Mouse (Mus musculus) heart, adult 2 months (tissue): ENCODE measurements around the gene Dio2. TPM values are rescaled to one million over a fixed set of nuclear protein-coding genes. Genes with fewer than 3 reads are reported as not detected.

Experiments used
- DNase-seq, 2 experiments: peaks; one replicate each; pipeline ENCODE4 v3.0.0; 2021
- H3K27ac ChIP-seq: fragments of 200-600 bp; 2 replicates; pipeline ENCODE4 v1.8.1; 2022
- H3K27me3 ChIP-seq: fragments of 200-500 bp; 2 replicates; pipeline ENCODE4 v1.6.1; 2012; ENCODE audit warnings: mild to moderate bottlenecking, low read length, inconsistent platforms, mixed read lengths; ENCODE audit not compliant: control insufficient read depth, insufficient read depth
- H3K36me3 ChIP-seq: fragments of 200-500 bp; 2 replicates; pipeline ENCODE4 v1.6.1; 2012; ENCODE audit warnings: low read length, inconsistent platforms; ENCODE audit not compliant: control insufficient read depth, insufficient read depth
- H3K4me1 ChIP-seq: fragments of 200-500 bp; 2 replicates; pipeline ENCODE4 v1.6.1; 2011; ENCODE audit warnings: low read length; ENCODE audit not compliant: control insufficient read depth, insufficient read depth
- H3K4me3 ChIP-seq: fragments of 200-600 bp; 2 replicates; pipeline ENCODE4 v1.8.1; 2022
- H3K79me2 ChIP-seq: fragments of 200-500 bp; replicated peaks from 2 replicates; pipeline ENCODE4 v1.6.1; 2012; ENCODE audit warnings: mild to moderate bottlenecking, inconsistent platforms, low read length, moderate library complexity, mixed read lengths; ENCODE audit not compliant: control insufficient read depth, insufficient read depth
- H3K9ac ChIP-seq: fragments of 200-500 bp; 2 replicates; pipeline ENCODE4 v1.6.1; 2012; ENCODE audit warnings: low read depth, mild to moderate bottlenecking, control low read depth, inconsistent platforms, low read length, mixed read lengths
- CTCF ChIP-seq: fragments of 200-600 bp; IDR thresholded peaks from 2 replicates; pipeline ENCODE4 v1.8.1; 2022; ENCODE audit warnings: antibody characterized with exemption, mild to moderate bottlenecking, moderate library complexity
- EP300 ChIP-seq: fragments of 200-500 bp; IDR thresholded peaks from 2 replicates; pipeline ENCODE4 v1.6.1; 2011; ENCODE audit warnings: low read depth, low read length, control low read depth; ENCODE audit not compliant: insufficient read depth
- POLR2A ChIP-seq: fragments of 200-500 bp; IDR thresholded peaks from 2 replicates; pipeline ENCODE4 v1.6.1; 2011; ENCODE audit warnings: mild to moderate bottlenecking, low read depth, low read length, control low read depth; ENCODE audit not compliant: insufficient read depth
- WGBS: fragments of 180-500 bp; shearing (Covaris S2); methylation state at CpG from one replicate; pipeline ENCODE4 v1.1.7; 2018; 5-methylcytosine and 5-hydroxymethylcytosine counted together
- intact Hi-C: fragments of 180-260 bp; cut with DNase I; formaldehyde crosslinking; loops from one replicate; pipeline ENCODE4 v1.15.1; 2025
- long read RNA-seq: library from polyadenylated mRNA; stranded (forward); transcript quantifications from one replicate; pipeline ENCODE4 v2.0.0, GENCODE M21; 2021
- polyA plus RNA-seq: library from polyadenylated mRNA; depleted of rRNA; stranded (reverse); fragments of >200 nt; gene quantifications from 2 replicates; pipeline ENCODE4 v1.2.3, GENCODE M21; 2012; rRNA removed
- total RNA-seq, 2 experiments: library from RNA; stranded (reverse); gene quantifications; 2 replicates each; pipeline ENCODE4 v1.2.3; 2021

The Dio2 gene
- total RNA-seq (1 to 10 TPM; 1.3 to 1.5 TPM), polyA plus RNA-seq (0.82 and 1.3 TPM in 2 replicates)
- long read RNA-seq, partial matches to known transcripts: 0 of 1 reads
- long read RNA-seq, other reads (novel, unspliced or antisense): 1 of 1 reads

- intact Hi-C loops: loop anchor here (10.0 kb wide), 2 partner anchors 166 to 174 kb away; no protein-coding TSS in a partner anchor
- WGBS: 13% methylated on average over 10 of the region's 10 CpGs
- TF ChIP-seq CTCF: 0 out of 2 replicates have a peak, but pooled peaks have one; percentile 4
- no peak for TF ChIP-seq EP300
- Histone ChIP-seq H3K9ac (peak within 1 kb of the TSS; percentile 31; the same call in 1 of the 2 replicates), H3K27ac (no peak within 1 kb of the TSS), H3K4me3 (peak within 1 kb of the TSS; percentile 22), H3K4me1 (peaks cover 3% of the 10 kb centered on the region), H3K36me3 (no peaks in the 10 kb centered on the region), H3K79me2 (no peaks in the 10 kb centered on the region), H3K27me3 (no peaks in the 10 kb centered on the region)
- DNase-seq: no peak
These were observed at the start of gene Dio2 for GRCm38 (mm10) chr12:90738388-90739223. Dio2 (minus strand) TSS chr12:90738438.

- Histone ChIP-seq H3K9ac (no peak overlapping the region), H3K79me2 (no peaks in the 10 kb centered on the region), H3K4me3 (no peak overlapping the region), H3K36me3 (no peaks in the 10 kb centered on the region), H3K4me1 (no peaks in the 10 kb centered on the region), H3K27ac (no peak overlapping the region), H3K27me3 (no peaks in the 10 kb centered on the region)
- 71% methylated on average over 4 of the region's 4 CpGs for WGBS
- intact Hi-C loops: no loop called here
- no peak for DNase-seq
- TF ChIP-seq CTCF (no peak), EP300 (no peak), POLR2A (no peak)
These were observed 43.2 kb upstream of the Dio2 start for GRCm38 (mm10) chr12:90781438-90781837.

GRCm38 (mm10) chr12:90744752-90745151 lies 6.5 kb upstream of the Dio2 start:
- no peak overlapping the region for H3K27ac ChIP-seq
- no peaks in the 10 kb centered on the region for H3K4me1 ChIP-seq
- TF ChIP-seq EP300 (no peak), CTCF (no peak), POLR2A (no peak)
- intact Hi-C loops: no loop called here
- no peak overlapping the region for H3K9ac ChIP-seq
- H3K36me3 ChIP-seq: no peaks in the 10 kb centered on the region
- no peak for DNase-seq
- no peaks in the 10 kb centered on the region for H3K27me3 ChIP-seq
- no peak overlapping the region for H3K4me3 ChIP-seq
- H3K79me2 ChIP-seq: no peaks in the 10 kb centered on the region

GRCm38 (mm10) chr12:90743633-90744032 lies 5.4 kb upstream of the Dio2 start:
- no peaks in the 10 kb centered on the region for H3K27me3 ChIP-seq

GRCm38 (mm10) chr12:90740468-90740867 lies 2.2 kb upstream of the Dio2 start:
- no peaks in the 10 kb centered on the region for H3K27me3 ChIP-seq
- no peak overlapping the region for H3K27ac ChIP-seq
- H3K4me3 ChIP-seq: no peak overlapping the region
- WGBS: 33% methylated on average over 2 of the region's 2 CpGs
- no peaks in the 10 kb centered on the region for H3K79me2 ChIP-seq
- peaks cover 3% of the 10 kb centered on the region for H3K4me1 ChIP-seq
- H3K9ac ChIP-seq: no peak overlapping the region
- TF ChIP-seq EP300 (no peak), CTCF (peak; percentile 82), POLR2A (no peak)
- peak; percentile 27 to 54 for DNase-seq
- intact Hi-C loops: loop anchor here (1.0 kb wide), 2 partner anchors 348 to 574 kb away; no protein-coding TSS in a partner anchor
- H3K36me3 ChIP-seq: no peaks in the 10 kb centered on the region

More at GRCm38 (mm10) chr12:90743633-90744032, 5.4 kb upstream of the Dio2 start:
- Histone ChIP-seq H3K4me3 (no peak overlapping the region), H3K27ac (no peak overlapping the region), H3K9ac (no peak overlapping the region), H3K79me2 (no peaks in the 10 kb centered on the region), H3K4me1 (no peaks in the 10 kb centered on the region), H3K36me3 (no peaks in the 10 kb centered on the region)
- 61% methylated on average over 3 of the region's 3 CpGs for WGBS
- TF ChIP-seq POLR2A: no peak
- intact Hi-C loops: no loop called here
- DNase-seq: no peak

GRCm38 (mm10) chr12:90737932-90738331 lies 306 bp downstream of the Dio2 start:
- Histone ChIP-seq H3K27me3 (no peaks in the 10 kb centered on the region), H3K27ac (no peak overlapping the region), H3K4me3 (peak overlapping the region; percentile 22; the same call in 1 of the 2 replicates), H3K79me2 (no peaks in the 10 kb centered on the region), H3K36me3 (no peaks in the 10 kb centered on the region), H3K4me1 (peaks cover 3% of the 10 kb centered on the region), H3K9ac (peak overlapping the region; percentile 31; the same call in 1 of the 2 replicates)
- TF ChIP-seq POLR2A (no peak), CTCF (no peak), EP300 (no peak)
- peak; percentile 5 to 27 for DNase-seq
- 53% methylated on average over 13 of the region's 13 CpGs for WGBS
- intact Hi-C loops: loop anchor here (10.0 kb wide), 2 partner anchors 167 to 173 kb away; no protein-coding TSS in a partner anchor
